Mouse (Mus musculus): Measurements from ENCODE around the gene Borcs5. TPM values are rescaled to one million over a fixed set of nuclear protein-coding genes. Genes with fewer than 3 reads are reported as not detected.

Borcs5 gene
- total and polyA plus RNA-seq, 3 experiments = 10.2 to 16.4 (median 10.4) TPM

DNA sequence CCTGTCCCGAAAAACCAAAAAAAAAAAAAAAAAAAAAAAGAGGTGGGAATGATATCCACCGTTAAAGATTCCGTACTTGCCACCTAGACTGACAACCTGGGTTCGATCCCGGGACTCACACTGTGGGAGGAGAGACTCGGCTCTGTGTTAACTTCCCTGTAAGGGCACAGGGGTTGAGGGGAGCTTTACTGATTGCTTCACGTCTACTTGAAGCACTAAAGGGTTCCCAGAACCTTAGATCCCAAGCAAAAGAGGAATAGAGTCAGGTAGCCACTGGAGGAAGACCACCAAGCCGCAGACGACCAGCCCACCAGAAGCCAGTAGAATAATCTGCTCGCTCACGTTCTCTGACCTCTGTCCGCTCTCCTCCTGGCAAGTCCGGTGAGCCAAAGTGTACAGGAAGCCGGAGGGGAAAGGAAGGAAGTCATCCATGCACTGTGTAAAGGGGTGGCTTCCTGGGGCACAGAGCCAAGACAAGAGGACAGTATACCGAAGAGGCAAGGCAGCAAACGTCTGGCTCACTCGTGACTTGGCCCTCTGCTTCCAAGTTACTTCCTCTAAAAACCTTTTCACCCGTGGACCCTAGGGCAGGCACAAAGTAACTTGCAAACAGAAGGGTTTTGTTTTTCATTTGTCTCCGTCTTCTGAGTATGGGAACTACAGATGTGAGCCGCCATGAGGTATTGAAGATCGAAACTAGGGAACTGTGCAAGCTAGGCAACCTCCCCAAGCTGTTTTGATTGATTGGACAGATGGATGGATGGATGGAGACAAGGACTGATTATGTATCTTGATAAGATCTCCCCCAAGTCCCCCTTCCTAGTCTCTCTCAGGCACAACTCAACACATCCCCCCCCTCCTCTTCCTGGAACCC lies 44.5 kb upstream of the Borcs5 start:
- H3K27me3 ChIP-seq (replicated peaks) = no peaks in the 10 kb centered on the region
- no peaks in the 10 kb centered on the region for H3K4me1 ChIP-seq (ENCODE audit: control insufficient read depth in 1 of 2, insufficient read depth in 2 of 2)
- TF ChIP-seq CHD2 (IDR thresholded peaks at IDR 0.05; ENCODE audit: low read length) = no peak
- no peak for TF ChIP-seq MXI1 (IDR thresholded peaks at IDR 0.05; ENCODE audit: low read depth, low read length)
- no peak for TF ChIP-seq ETS1 (conservative IDR thresholded peaks at IDR 0.05; ENCODE audit: low read depth, low read length)
- no peak for TF ChIP-seq POLR2AphosphoS2 (IDR thresholded peaks at IDR 0.05; ENCODE audit: low read depth, low read length)
- no peak for TF ChIP-seq SMC3 (IDR thresholded peaks at IDR 0.05; ENCODE audit: low read depth, low read length)
- no peak for TF ChIP-seq CTCF (conservative IDR thresholded peaks at IDR 0.05 in 1 of 2, IDR thresholded peaks at IDR 0.05 in 1 of 2; ENCODE audit: low read depth in 2 of 2, low read length in 2 of 2)
- no peak for TF ChIP-seq MAZ (IDR thresholded peaks at IDR 0.05; ENCODE audit: low read depth, low read length)
- no peak for TF ChIP-seq MAX (IDR thresholded peaks at IDR 0.05; ENCODE audit: low read length)
- no peak for TF ChIP-seq PAX5 (IDR thresholded peaks at IDR 0.05; ENCODE audit: low read length)
- no peak for TF ChIP-seq E2F4 (IDR thresholded peaks at IDR 0.05; ENCODE audit: insufficient replicate concordance, low read depth, low read length)
- no peak for TF ChIP-seq ZKSCAN1 (IDR thresholded peaks at IDR 0.05; ENCODE audit: borderline replicate concordance, low read depth, low read length)
- no peak for TF ChIP-seq TCF12 (IDR thresholded peaks at IDR 0.05; ENCODE audit: low read depth, low read length)
- no peak for TF ChIP-seq IRF4 (IDR thresholded peaks at IDR 0.05; ENCODE audit: low read depth, low read length)
- no peak overlapping the region for H3K27ac ChIP-seq (ENCODE audit: insufficient read depth, low read depth)
- DNase-seq (ENCODE audit: extremely low read depth) = no peak
- no peaks in the 10 kb centered on the region for H3K9me3 ChIP-seq (replicated peaks; ENCODE audit: low read length)
- dilution Hi-C loops (cut with MboI; ENCODE audit: extremely low pct_ligation_motif_present, extremely low pct_unique_long_range_greater_than_20kb, low sequenced_read_pairs) (no loop called here), in situ Hi-C loops (cut with MboI; ENCODE audit: low pct_ligation_motif_present, low pct_unique_long_range_greater_than_20kb, low sequenced_read_pairs) (no loop called here)
- no peaks in the 10 kb centered on the region for H3K36me3 ChIP-seq (replicated peaks in 1 of 2; ENCODE audit: control insufficient read depth in 1 of 2, insufficient read depth in 1 of 2, low read length in 1 of 2)
- no peak overlapping the region for H3K9ac ChIP-seq (ENCODE audit: insufficient read depth, low read depth)
- no peaks in the 10 kb centered on the region for H3K79me2 ChIP-seq (replicated peaks; ENCODE audit: control insufficient read depth, extremely low read depth, insufficient read depth, poor library complexity, severe bottlenecking)
- H3K4me3 ChIP-seq (replicated peaks in 1 of 3; ENCODE audit: low read depth in 2 of 3, low read length in 2 of 3, poor library complexity in 1 of 3) = no peak overlapping the region
- H3K4me2 ChIP-seq (ENCODE audit: insufficient read depth, low read depth, poor library complexity, severe bottlenecking) = no peak overlapping the region

GRCm38 (mm10) chr6:134597651-134598229 lies 41.6 kb upstream of the Borcs5 start:
- TF ChIP-seq SIN3A (IDR thresholded peaks at IDR 0.05; ENCODE audit: low read length) = no peak
- no peak for TF ChIP-seq TCF12 (IDR thresholded peaks at IDR 0.05; ENCODE audit: low read depth, low read length)
- no peak for TF ChIP-seq CHD1 (IDR thresholded peaks at IDR 0.05; ENCODE audit: low read depth, low read length)
- TF ChIP-seq POLR2AphosphoS2 (IDR thresholded peaks at IDR 0.05; ENCODE audit: low read depth, low read length) = no peak
- TF ChIP-seq SMC3 (IDR thresholded peaks at IDR 0.05; ENCODE audit: low read depth, low read length) = no peak
- no peak for TF ChIP-seq ZMIZ1 (IDR thresholded peaks at IDR 0.05; ENCODE audit: low read depth, low read length)
- TF ChIP-seq EP300 (IDR thresholded peaks at IDR 0.05; ENCODE audit: low read length) = no peak
- no peak for TF ChIP-seq MAZ (IDR thresholded peaks at IDR 0.05; ENCODE audit: low read depth, low read length)
- TF ChIP-seq E2F4 (IDR thresholded peaks at IDR 0.05; ENCODE audit: insufficient replicate concordance, low read depth, low read length) = no peak
- no peak for TF ChIP-seq UBTF (IDR thresholded peaks at IDR 0.05; ENCODE audit: low read depth, low read length)
- TF ChIP-seq MEF2A (IDR thresholded peaks at IDR 0.05; ENCODE audit: borderline replicate concordance, low read depth, low read length) = no peak
- TF ChIP-seq MAFK (IDR thresholded peaks at IDR 0.05; ENCODE audit: insufficient replicate concordance, low read length) = no peak
- TF ChIP-seq USF2 (conservative IDR thresholded peaks at IDR 0.05; ENCODE audit: low read depth, low read length) = no peak
- TF ChIP-seq TBP (conservative IDR thresholded peaks at IDR 0.05; ENCODE audit: low read depth, low read length) = no peak
- no peak for TF ChIP-seq CTCF (conservative IDR thresholded peaks at IDR 0.05 in 1 of 2, IDR thresholded peaks at IDR 0.05 in 1 of 2; ENCODE audit: low read depth in 2 of 2, low read length in 2 of 2)
- no peak for TF ChIP-seq JUND (conservative IDR thresholded peaks at IDR 0.05; ENCODE audit: low read depth, low read length)
- no peak for TF ChIP-seq ETS1 (conservative IDR thresholded peaks at IDR 0.05; ENCODE audit: low read depth, low read length)
- no peak for TF ChIP-seq ZKSCAN1 (IDR thresholded peaks at IDR 0.05; ENCODE audit: borderline replicate concordance, low read depth, low read length)
- TF ChIP-seq PAX5 (IDR thresholded peaks at IDR 0.05; ENCODE audit: low read length) = no peak
- Histone ChIP-seq H3K27ac (ENCODE audit: insufficient read depth, low read depth) (no peak overlapping the region), H3K36me3 (replicated peaks in 1 of 2; ENCODE audit: control insufficient read depth in 1 of 2, insufficient read depth in 1 of 2, low read length in 1 of 2) (no peaks in the 10 kb centered on the region), H3K9me3 (replicated peaks; ENCODE audit: low read length) (no peaks in the 10 kb centered on the region), H3K4me2 (ENCODE audit: insufficient read depth, low read depth, poor library complexity, severe bottlenecking) (no peak overlapping the region), H3K4me1 (ENCODE audit: control insufficient read depth in 1 of 2, insufficient read depth in 2 of 2) (no peaks in the 10 kb centered on the region), H3K79me2 (replicated peaks; ENCODE audit: control insufficient read depth, extremely low read depth, insufficient read depth, poor library complexity, severe bottlenecking) (no peaks in the 10 kb centered on the region), H3K9ac (ENCODE audit: insufficient read depth, low read depth) (no peak overlapping the region), H3K4me3 (replicated peaks in 1 of 3; ENCODE audit: low read depth in 2 of 3, low read length in 2 of 3, poor library complexity in 1 of 3) (no peak overlapping the region), H3K27me3 (replicated peaks) (no peaks in the 10 kb centered on the region)
- dilution Hi-C loops (cut with MboI; ENCODE audit: extremely low pct_ligation_motif_present, extremely low pct_unique_long_range_greater_than_20kb, low sequenced_read_pairs) = no loop called here
- no peak for DNase-seq (ENCODE audit: extremely low read depth)
- in situ Hi-C loops (cut with MboI; ENCODE audit: low pct_ligation_motif_present, low pct_unique_long_range_greater_than_20kb, low sequenced_read_pairs) = no loop called here
